Mouse (Mus musculus): ENCODE results near the gene Sppl2b. TPM values are rescaled to one million over a fixed set of nuclear protein-coding genes. Genes with fewer than 3 reads are reported as not detected.
"Not testable (repeated sequence)": the region's sequence is repeated elsewhere in the genome, so short reads cannot be mapped to it uniquely, and the experiment has no call there.

The Sppl2b gene
- polyA plus RNA-seq, 1 experiment from 2014 or later, result 43.9 TPM

DNA sequence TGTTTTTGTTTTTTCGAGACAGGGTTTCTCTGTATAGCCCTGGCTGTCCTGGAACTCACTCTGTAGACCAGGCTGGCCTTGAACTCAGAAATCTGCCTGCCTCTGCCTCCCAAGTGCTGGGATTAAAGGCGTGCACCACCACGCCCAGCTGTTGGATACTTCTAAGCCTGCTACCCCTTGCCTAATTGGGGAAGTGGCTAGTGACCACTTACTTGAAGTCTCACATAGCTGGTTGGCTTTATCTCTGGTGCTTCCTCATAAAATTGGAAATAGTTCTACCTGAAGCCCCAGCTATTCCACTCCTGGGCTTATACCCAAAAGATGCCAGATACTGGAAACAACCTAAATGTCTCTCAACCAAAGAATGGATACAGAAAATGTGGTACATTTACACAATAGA is 38.8 kb upstream of the Sppl2b start:
- H3K27me3 ChIP-seq (ENCODE audit: poor library complexity, severe bottlenecking), result peaks cover 22% of the 10 kb centered on the region
- not testable (repeated sequence) for H3K4me3 ChIP-seq
- 79% methylated on average over 3 of the region's 3 CpGs for WGBS

GRCm38 (mm10) chr10:80817164-80817563 is 37.9 kb upstream of the Sppl2b start:
- Histone ChIP-seq H3K27ac (no peak overlapping the region), H3K9me3 (no peaks in the 10 kb centered on the region), H3K4me3 (no peak overlapping the region), H3K4me1 (no peaks in the 10 kb centered on the region), H3K36me3 (replicated peaks) (no peaks in the 10 kb centered on the region), H3K27me3 (ENCODE audit: poor library complexity, severe bottlenecking) (peaks cover 13% of the 10 kb centered on the region)
- WGBS, result 81% methylated on average over 2 of the region's 2 CpGs
- no peak for DNase-seq (ENCODE audit: extremely low spot score, low spot score)

More for the DNA sequence above, 38.8 kb upstream of the Sppl2b start:
- H3K4me1 ChIP-seq; DNase-seq (ENCODE audit: extremely low spot score, low spot score); H3K27ac ChIP-seq; H3K36me3 ChIP-seq (replicated peaks); H3K9me3 ChIP-seq: not testable (repeated sequence)

DNA sequence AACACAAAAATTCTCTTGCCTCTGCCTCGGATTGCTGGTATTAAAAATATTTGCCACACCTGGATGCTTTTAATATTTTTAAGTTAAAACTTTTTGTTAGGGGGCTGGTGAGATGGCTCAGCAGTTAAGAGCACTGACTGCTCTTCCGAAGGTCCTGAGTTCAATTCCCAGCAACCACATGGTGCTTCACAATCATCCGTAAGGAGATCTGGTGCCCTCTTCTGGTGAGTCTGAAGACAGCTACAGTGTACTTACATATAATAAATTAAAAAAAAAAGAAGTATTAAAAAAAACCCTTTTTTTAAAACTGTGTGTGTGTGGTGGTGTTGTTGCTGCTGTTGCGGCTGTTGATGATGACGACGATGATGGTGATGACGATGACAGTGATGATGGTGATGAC is 37.1 kb upstream of the Sppl2b start:
- H3K4me3 ChIP-seq; DNase-seq (ENCODE audit: extremely low spot score, low spot score): not testable (repeated sequence)
- WGBS, result 85% methylated on average over 7 of the region's 7 CpGs

GRCm38 (mm10) chr10:80818599-80819281 is 36.3 kb upstream of the Sppl2b start:
- no peak for DNase-seq (ENCODE audit: extremely low spot score, low spot score)

More for the DNA sequence above, 37.1 kb upstream of the Sppl2b start:
- H3K27ac ChIP-seq; H3K9me3 ChIP-seq; H3K27me3 ChIP-seq (ENCODE audit: poor library complexity, severe bottlenecking); H3K4me1 ChIP-seq; H3K36me3 ChIP-seq (replicated peaks): not testable (repeated sequence)

GRCm38 (mm10) chr10:80819406-80819805 is 35.7 kb upstream of the Sppl2b start:
- DNase-seq (ENCODE audit: extremely low spot score, low spot score), result no peak
- Histone ChIP-seq H3K27ac (no peak overlapping the region), H3K36me3 (replicated peaks) (no peaks in the 10 kb centered on the region), H3K4me3 (no peak overlapping the region), H3K4me1 (no peaks in the 10 kb centered on the region), H3K9me3 (no peaks in the 10 kb centered on the region), H3K27me3 (ENCODE audit: poor library complexity, severe bottlenecking) (no peaks in the 10 kb centered on the region)
- 64% methylated on average over 3 of the region's 3 CpGs for WGBS

More at GRCm38 (mm10) chr10:80818599-80819281, 36.3 kb upstream of the Sppl2b start:
- H3K27me3 ChIP-seq (ENCODE audit: poor library complexity, severe bottlenecking), result no peaks in the 10 kb centered on the region
- no peak overlapping the region for H3K27ac ChIP-seq
- H3K4me1 ChIP-seq, result no peaks in the 10 kb centered on the region
- WGBS, result 57% methylated on average over 6 of the region's 6 CpGs
- no peaks in the 10 kb centered on the region for H3K36me3 ChIP-seq (replicated peaks)
- H3K9me3 ChIP-seq, result no peaks in the 10 kb centered on the region
- H3K4me3 ChIP-seq, result no peak overlapping the region

- no peaks in the 10 kb centered on the region for H3K9me3 ChIP-seq
- WGBS, result 44% methylated on average over 2 of the region's 2 CpGs
- no peaks in the 10 kb centered on the region for H3K36me3 ChIP-seq (replicated peaks)
- no peak for DNase-seq (ENCODE audit: extremely low spot score, low spot score)
- H3K4me1 ChIP-seq, result peaks cover 8% of the 10 kb centered on the region; the same call in 1 of the 2 replicates
- H3K4me3 ChIP-seq, result no peak overlapping the region
- no peak overlapping the region for H3K27ac ChIP-seq
- H3K27me3 ChIP-seq (ENCODE audit: poor library complexity, severe bottlenecking), result no peaks in the 10 kb centered on the region
These were observed 33.1 kb upstream of the Sppl2b start for GRCm38 (mm10) chr10:80821991-80822390.

DNA sequence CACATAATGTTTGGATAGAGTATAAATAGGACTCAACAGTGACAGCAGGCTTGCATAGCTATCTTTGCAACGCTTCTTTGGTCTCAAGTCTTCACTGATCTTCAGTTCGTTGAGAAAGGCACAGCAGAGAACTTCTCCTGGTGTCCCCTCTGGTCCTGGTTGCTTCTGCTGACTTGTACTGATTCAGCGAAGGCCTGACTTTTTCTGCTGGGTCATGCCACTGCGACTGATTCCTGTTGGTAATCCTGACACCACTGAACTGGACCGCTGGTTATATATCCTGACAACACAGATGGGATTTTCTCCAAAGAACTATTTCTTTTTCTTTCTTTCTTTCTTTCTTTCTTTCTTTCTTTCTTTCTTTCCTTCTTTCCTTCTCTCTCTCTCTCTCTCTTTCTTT is 32.5 kb upstream of the Sppl2b start:
- Histone ChIP-seq H3K27ac (no peak overlapping the region), H3K4me1 (peaks cover 12% of the 10 kb centered on the region)
- WGBS, result 95% methylated on average over 5 of the region's 5 CpGs

DNA sequence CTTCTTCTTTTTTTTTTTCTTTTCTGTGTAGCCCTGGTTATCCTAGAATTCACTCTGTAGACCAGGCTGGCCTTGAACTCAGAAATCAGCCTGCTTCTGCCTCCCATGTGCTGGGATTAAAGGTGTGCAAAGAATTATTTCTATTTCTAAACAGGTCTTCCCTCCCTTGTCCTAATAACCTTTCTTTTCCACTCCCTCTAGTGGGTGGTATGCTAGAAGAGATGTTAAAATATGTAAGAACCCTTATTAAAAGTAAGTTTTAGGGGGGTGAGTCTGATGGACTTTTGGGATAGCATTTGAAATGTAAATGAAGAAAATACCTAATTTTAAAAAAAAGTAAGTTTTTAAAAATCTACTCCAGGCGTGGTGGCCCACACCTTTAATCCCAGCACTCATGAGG is 31.8 kb upstream of the Sppl2b start:
- WGBS, result 79% methylated on average over 1 of the region's 1 CpGs

More for the DNA sequence above, 32.5 kb upstream of the Sppl2b start:
- Histone ChIP-seq H3K9me3 (no peaks in the 10 kb centered on the region), H3K4me3 (no peak overlapping the region), H3K27me3 (ENCODE audit: poor library complexity, severe bottlenecking) (no peaks in the 10 kb centered on the region), H3K36me3 (replicated peaks) (no peaks in the 10 kb centered on the region)
- DNase-seq (ENCODE audit: extremely low spot score, low spot score), result no peak

DNA sequence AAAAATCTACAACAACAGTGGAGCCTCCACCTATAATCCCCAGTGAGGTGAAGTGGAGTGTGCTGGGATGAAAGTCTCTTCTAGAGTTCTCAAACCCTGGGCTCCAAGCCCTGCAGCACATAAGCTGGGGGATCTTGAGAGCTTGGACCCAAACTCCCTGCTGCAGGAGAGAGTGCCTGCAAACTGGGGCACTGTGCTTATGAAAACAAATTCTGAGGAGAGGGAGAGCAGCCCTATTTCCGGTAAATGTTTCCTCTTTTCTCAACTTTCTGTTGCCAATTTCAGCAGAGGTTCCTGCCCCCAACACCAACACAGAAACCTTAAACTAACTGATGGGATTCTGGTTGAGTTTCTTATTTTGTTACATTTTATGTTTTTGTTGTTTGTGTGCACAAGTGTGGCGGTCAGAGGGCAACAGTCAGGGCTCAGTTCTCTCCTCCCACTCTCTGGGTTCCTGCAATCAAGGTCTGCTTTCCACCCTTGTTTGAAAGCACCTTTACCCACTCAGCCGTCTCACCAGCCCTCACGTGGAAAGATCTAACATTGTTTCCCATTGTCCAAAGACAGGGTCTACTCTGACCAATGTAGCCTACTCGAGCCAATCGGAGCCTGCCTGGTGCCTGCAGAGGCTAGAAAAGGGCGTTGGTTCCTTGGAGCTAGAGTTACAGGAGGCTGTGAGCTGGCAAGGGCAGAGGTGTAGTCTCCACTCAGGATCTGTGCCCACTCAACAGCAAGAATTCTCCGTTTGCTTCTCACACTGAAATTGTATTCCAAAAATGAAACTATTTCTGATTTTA is 31.0 kb upstream of the Sppl2b start:
- Histone ChIP-seq H3K4me1 (peaks cover 24% of the 10 kb centered on the region), H3K4me3 (no peak overlapping the region), H3K27ac (no peak overlapping the region), H3K36me3 (replicated peaks) (peaks cover 11% of the 10 kb centered on the region), H3K27me3 (ENCODE audit: poor library complexity, severe bottlenecking) (no peaks in the 10 kb centered on the region), H3K9me3 (no peaks in the 10 kb centered on the region)
- 77% methylated on average over 8 of the region's 8 CpGs for WGBS
- DNase-seq (ENCODE audit: extremely low spot score, low spot score), result no peak

More for the DNA sequence above, 31.8 kb upstream of the Sppl2b start:
- no peak for DNase-seq (ENCODE audit: extremely low spot score, low spot score)
- Histone ChIP-seq H3K4me3 (no peak overlapping the region), H3K27ac (no peak overlapping the region), H3K36me3 (replicated peaks) (peaks cover 6% of the 10 kb centered on the region), H3K27me3 (ENCODE audit: poor library complexity, severe bottlenecking) (no peaks in the 10 kb centered on the region), H3K4me1 (peaks cover 19% of the 10 kb centered on the region), H3K9me3 (no peaks in the 10 kb centered on the region)

GRCm38 (mm10) chr10:80824827-80825226 is 30.2 kb upstream of the Sppl2b start:
- no peak overlapping the region for H3K4me3 ChIP-seq
- no peaks in the 10 kb centered on the region for H3K27me3 ChIP-seq (ENCODE audit: poor library complexity, severe bottlenecking)
- 85% methylated on average over 2 of the region's 2 CpGs for WGBS
- H3K9me3 ChIP-seq, result no peaks in the 10 kb centered on the region
- no peak for DNase-seq (ENCODE audit: extremely low spot score, low spot score)
- peaks cover 19% of the 10 kb centered on the region for H3K36me3 ChIP-seq (replicated peaks)
- H3K27ac ChIP-seq, result no peak overlapping the region
- peaks cover 32% of the 10 kb centered on the region for H3K4me1 ChIP-seq

- H3K4me1 ChIP-seq, result peaks cover 47% of the 10 kb centered on the region
- no peaks in the 10 kb centered on the region for H3K9me3 ChIP-seq
- WGBS, result under 1% methylated on average over 82 of the region's 82 CpGs
- H3K27me3 ChIP-seq (ENCODE audit: poor library complexity, severe bottlenecking), result no peaks in the 10 kb centered on the region
- H3K27ac ChIP-seq, result peak within 1 kb of the TSS; percentile 95
- peak within 1 kb of the TSS; percentile 88 for H3K4me3 ChIP-seq
- DNase-seq (ENCODE audit: extremely low spot score, low spot score), result peak; percentile 99
- peaks cover 33% of the 10 kb centered on the region for H3K36me3 ChIP-seq (replicated peaks)
These were observed 28.7 kb upstream of the Sppl2b start, which contains the start of gene Oaz1 for GRCm38 (mm10) chr10:80826151-80827062. Gene Oaz1 (plus strand): TSS chr10:80826656.

- Histone ChIP-seq H3K4me3 (peak overlapping the region; percentile 88), H3K27me3 (ENCODE audit: poor library complexity, severe bottlenecking) (0 out of 2 replicates have a peak, but pooled peaks cover under 1% of the 10 kb centered on the region), H3K9me3 (no peaks in the 10 kb centered on the region), H3K36me3 (replicated peaks) (peaks cover 33% of the 10 kb centered on the region), H3K4me1 (peaks cover 56% of the 10 kb centered on the region), H3K27ac (peak overlapping the region; percentile 95)
- WGBS, result 11% methylated on average over 27 of the region's 29 CpGs
- DNase-seq (ENCODE audit: extremely low spot score, low spot score), result no peak
These were observed 27.8 kb upstream of the Sppl2b start for GRCm38 (mm10) chr10:80827063-80827869.
